Mouse (Mus musculus) forebrain, embryonic 16.5 days (tissue): ENCODE data around the gene Aoah. TPM values are rescaled to one million over a fixed set of nuclear protein-coding genes. Genes with fewer than 3 reads are reported as not detected.

ENCODE experiments used
- ATAC-seq: fragments of 200-750 bp; cut with Nextera tagmentation; 2 replicates; pipeline ENCODE4 v1.8.0; 2017; ENCODE audit warnings: mild to moderate bottlenecking, moderate library complexity
- H3K27ac ChIP-seq: fragments of 300-500 bp; sonication (generic); 2 replicates; pipeline ENCODE4 v1.5.1; 2014; ENCODE audit warnings: low read length, control low read depth
- H3K27me3 ChIP-seq: fragments of 300-500 bp; sonication (generic); replicated peaks from 2 replicates; pipeline ENCODE4 v1.6.1; 2014; ENCODE audit warnings: low read length; ENCODE audit not compliant: control insufficient read depth, insufficient read depth
- H3K36me3 ChIP-seq: fragments of 300-500 bp; sonication (generic); 2 replicates; pipeline ENCODE4 v1.6.1; 2014; ENCODE audit not compliant: control insufficient read depth, insufficient read depth
- H3K4me1 ChIP-seq: fragments of 300-500 bp; sonication (generic); replicated peaks from 2 replicates; pipeline ENCODE4 v1.6.1; 2014; ENCODE audit warnings: low read length; ENCODE audit not compliant: control insufficient read depth, insufficient read depth
- H3K4me2 ChIP-seq: fragments of 300-500 bp; sonication (generic); 2 replicates; pipeline ENCODE4 v1.6.1; 2014; ENCODE audit warnings: mild to moderate bottlenecking, low read length, control low read depth
- H3K4me3 ChIP-seq: fragments of 300-500 bp; sonication (generic); replicated peaks from 2 replicates; pipeline ENCODE4 v1.5.1; 2014; ENCODE audit warnings: mild to moderate bottlenecking, low read length, control low read depth
- H3K9ac ChIP-seq: fragments of 300-500 bp; sonication (generic); replicated peaks from 2 replicates; pipeline ENCODE4 v1.6.1; 2014; ENCODE audit warnings: low read depth, low read length, control low read depth
- H3K9me3 ChIP-seq: fragments of 300-500 bp; sonication (generic); 2 replicates; pipeline ENCODE4 v1.6.1; 2016; ENCODE audit warnings: low read length; ENCODE audit not compliant: control insufficient read depth
- WGBS: fragments of 180-500 bp; shearing (Covaris S2); extraction: QIAGEN DNeasy Blood & Tissue Kit; methylation state at CpG from one replicate; pipeline ENCODE4 v1.1.7; 2014; 5-methylcytosine and 5-hydroxymethylcytosine counted together
- polyA plus RNA-seq: library from polyadenylated mRNA; unstranded; fragments of >200 nt; fragmentation: Nextera tagmentation; extraction: Ambion mirVana; gene quantifications from 2 replicates; pipeline ENCODE4 v1.2.1, GENCODE M21; 2015

The Aoah gene
- polyA plus RNA-seq, 1 experiment from 2014 or later: 0.51 TPM

- Histone ChIP-seq H3K27me3 (no peaks in the 10 kb centered on the region), H3K9ac (no peak overlapping the region), H3K36me3 (no peaks in the 10 kb centered on the region), H3K9me3 (no peaks in the 10 kb centered on the region), H3K27ac (no peak overlapping the region), H3K4me1 (no peaks in the 10 kb centered on the region), H3K4me2 (no peak overlapping the region), H3K4me3 (no peak overlapping the region)
- no peak for ATAC-seq
- WGBS: 67% methylated on average over 3 of the region's 3 CpGs
Observed at GRCm38 (mm10) chr13:20800569-20800968, 6.7 kb downstream of the Aoah start.

DNA sequence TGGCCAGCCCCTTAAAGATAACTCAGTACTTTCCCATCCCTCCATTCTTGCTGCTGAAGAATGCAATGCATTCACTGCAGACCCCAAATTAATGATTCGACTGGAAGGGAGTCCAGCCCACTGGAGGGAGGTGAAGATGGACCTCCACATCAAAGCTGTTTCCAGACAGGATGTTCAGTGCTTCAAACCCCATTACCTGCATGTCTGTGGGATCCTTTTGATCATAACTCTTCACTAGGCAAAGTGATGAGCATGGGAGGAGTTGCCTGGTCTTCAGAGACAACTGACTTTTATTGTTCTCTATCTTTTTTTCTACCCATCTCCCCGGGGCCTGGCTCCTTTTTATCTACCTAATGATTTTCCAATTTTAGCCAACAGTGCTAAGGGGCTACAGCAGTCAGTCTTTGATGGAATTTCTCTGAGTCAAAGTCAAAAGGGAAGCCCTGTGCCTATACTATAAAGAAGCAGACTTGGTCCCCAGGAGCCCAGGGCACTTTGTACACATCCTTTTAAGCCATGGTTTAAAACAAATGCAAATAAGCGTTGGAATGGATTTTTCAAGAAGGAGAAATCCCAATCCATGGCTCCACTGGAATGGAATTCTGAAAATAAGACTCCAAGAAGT lies 18.0 kb downstream of the Aoah start:
- no peaks in the 10 kb centered on the region for H3K27me3 ChIP-seq
- WGBS: 40% methylated on average over 3 of the region's 3 CpGs
- H3K9ac ChIP-seq: no peak overlapping the region
- no peaks in the 10 kb centered on the region for H3K36me3 ChIP-seq
- ATAC-seq: no peak
- H3K27ac ChIP-seq: no peak overlapping the region
- H3K4me3 ChIP-seq: no peak overlapping the region
- H3K4me2 ChIP-seq: no peak overlapping the region
- H3K4me1 ChIP-seq: no peaks in the 10 kb centered on the region
- H3K9me3 ChIP-seq: no peaks in the 10 kb centered on the region

DNA sequence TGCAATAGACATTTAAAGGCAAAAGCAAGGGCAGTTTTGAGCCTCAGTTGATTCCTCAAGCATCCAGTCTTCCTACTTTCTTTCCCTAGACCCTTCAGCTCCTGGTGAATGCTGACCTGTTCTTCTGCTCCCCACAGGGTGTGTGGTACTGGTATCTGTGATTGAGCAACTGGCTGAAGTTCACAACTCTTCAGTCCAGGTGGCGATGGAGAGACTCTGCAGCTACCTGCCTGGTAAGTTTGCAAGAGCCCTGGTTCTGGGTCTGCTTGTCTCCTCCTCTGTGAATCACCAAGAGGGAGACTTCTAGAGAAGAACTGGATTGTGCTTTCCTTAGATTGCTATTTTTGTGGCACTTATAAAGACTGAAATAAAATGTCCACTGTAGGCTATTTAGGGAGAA lies 22.5 kb downstream of the Aoah start:
- Histone ChIP-seq H3K36me3 (no peaks in the 10 kb centered on the region), H3K9me3 (no peaks in the 10 kb centered on the region), H3K4me2 (no peak overlapping the region), H3K27ac (no peak overlapping the region), H3K27me3 (no peaks in the 10 kb centered on the region), H3K4me1 (no peaks in the 10 kb centered on the region), H3K9ac (no peak overlapping the region), H3K4me3 (no peak overlapping the region)
- ATAC-seq: no peak
- WGBS: 74% methylated on average over 1 of the region's 1 CpGs

DNA sequence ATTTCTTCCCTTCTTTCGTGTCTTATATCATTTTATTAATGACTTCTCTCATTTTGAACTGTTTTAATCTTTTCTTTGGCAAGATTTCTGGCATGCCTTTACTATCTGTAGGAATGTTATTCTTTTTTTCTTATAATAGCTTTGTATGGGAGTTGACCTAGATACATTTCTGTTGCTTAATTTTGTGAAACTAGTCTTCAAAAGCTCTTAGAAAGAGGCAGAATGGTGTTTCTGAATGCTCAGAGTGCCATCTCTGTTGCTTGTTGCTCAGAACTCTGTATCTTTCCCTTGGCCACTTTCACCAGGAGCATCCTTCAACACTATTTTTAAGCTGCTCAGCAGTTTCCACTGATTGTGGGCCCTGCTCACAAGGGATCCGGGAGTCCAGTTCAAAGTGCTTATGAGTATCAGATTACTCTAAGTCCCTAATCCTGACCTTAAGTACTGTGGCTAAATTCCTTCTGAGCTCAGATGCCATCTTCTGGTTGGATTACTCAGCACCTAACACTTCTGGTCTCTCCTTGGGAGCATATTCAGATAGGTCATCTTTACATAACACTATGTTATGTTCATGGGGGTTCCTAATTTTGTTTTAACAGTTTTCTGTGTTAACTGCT lies 26.9 kb downstream of the Aoah start:
- H3K4me1 ChIP-seq: no peaks in the 10 kb centered on the region
- WGBS: 46% methylated on average over 2 of the region's 2 CpGs
- H3K4me3 ChIP-seq: no peak overlapping the region

DNA sequence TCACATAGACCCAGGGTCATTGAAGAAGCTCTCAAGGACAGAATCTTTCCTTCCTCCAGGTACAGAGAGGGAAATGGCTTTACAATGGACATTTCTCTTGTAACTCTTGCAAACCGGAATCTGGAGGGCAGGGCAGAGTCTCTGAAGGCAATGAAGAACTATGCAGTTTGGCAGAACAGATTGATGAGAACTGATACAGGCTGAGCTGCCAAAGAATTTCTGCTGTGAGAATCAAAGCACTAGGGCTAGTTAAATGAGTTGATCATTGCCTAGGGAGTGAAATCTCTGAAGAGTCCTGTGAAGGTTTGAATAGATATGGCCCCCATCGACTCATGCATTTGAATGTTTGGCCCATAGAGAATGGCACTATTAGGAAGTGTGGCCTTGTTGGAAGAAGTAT lies 34.8 kb downstream of the Aoah start:
- ATAC-seq: no peak
- H3K27ac ChIP-seq: no peak overlapping the region
- WGBS: 88% methylated on average over 2 of the region's 2 CpGs

More for the DNA sequence above, 26.9 kb downstream of the Aoah start:
- no peak overlapping the region for H3K9ac ChIP-seq
- H3K9me3 ChIP-seq: no peaks in the 10 kb centered on the region
- ATAC-seq: no peak
- H3K4me2 ChIP-seq: no peak overlapping the region
- no peak overlapping the region for H3K27ac ChIP-seq
- H3K36me3 ChIP-seq: no peaks in the 10 kb centered on the region
- no peaks in the 10 kb centered on the region for H3K27me3 ChIP-seq

DNA sequence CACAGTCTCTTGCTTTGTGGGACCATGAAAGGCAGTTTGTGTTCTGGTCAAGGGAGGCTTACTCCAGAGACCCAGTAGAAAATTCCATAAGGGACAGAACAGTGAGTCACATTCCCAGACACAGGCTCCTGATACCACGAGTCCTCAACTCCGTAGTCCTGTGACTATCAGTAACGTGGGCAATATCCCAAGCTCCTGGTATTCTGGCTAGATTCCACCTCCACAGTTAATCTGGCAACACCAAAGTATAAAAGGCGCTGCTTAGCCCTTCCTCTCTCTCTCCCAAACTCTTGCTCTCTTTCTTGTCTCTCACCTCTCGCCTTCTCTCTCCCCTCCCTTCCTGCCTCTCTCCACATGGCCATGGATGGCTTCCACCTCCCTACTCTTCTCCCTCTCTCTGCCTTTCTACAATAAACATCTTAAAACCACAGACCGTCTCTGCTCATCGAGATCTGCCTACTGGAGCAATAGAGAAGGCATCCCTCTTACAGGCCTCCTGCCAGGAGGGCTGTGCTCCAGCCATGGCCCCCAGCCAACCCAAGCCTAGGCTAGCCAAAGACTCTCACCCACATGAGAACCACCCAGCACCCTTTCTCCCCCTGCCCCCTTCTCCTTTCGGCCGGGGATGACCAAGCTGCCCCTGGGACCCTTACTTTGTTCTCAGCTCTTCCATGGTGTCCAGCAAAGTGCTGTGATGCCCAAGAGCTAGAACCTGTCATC lies 35.4 kb downstream of the Aoah start:
- Histone ChIP-seq H3K4me2 (no peak overlapping the region), H3K27me3 (no peaks in the 10 kb centered on the region), H3K9ac (no peak overlapping the region), H3K27ac (no peak overlapping the region), H3K4me3 (no peak overlapping the region), H3K9me3 (no peaks in the 10 kb centered on the region), H3K36me3 (no peaks in the 10 kb centered on the region), H3K4me1 (no peaks in the 10 kb centered on the region)
- ATAC-seq: no peak
- 80% methylated on average over 9 of the region's 9 CpGs for WGBS

More for the DNA sequence above, 34.8 kb downstream of the Aoah start:
- Histone ChIP-seq H3K4me2 (no peak overlapping the region), H3K4me3 (no peak overlapping the region), H3K36me3 (no peaks in the 10 kb centered on the region), H3K9ac (no peak overlapping the region), H3K27me3 (no peaks in the 10 kb centered on the region), H3K4me1 (no peaks in the 10 kb centered on the region), H3K9me3 (no peaks in the 10 kb centered on the region)

- WGBS: 36% methylated on average over 3 of the region's 3 CpGs
- H3K9ac ChIP-seq: no peak overlapping the region
- no peaks in the 10 kb centered on the region for H3K36me3 ChIP-seq
- H3K4me3 ChIP-seq: no peak overlapping the region
- no peaks in the 10 kb centered on the region for H3K9me3 ChIP-seq
- no peak overlapping the region for H3K27ac ChIP-seq
- no peaks in the 10 kb centered on the region for H3K27me3 ChIP-seq
- ATAC-seq: peak; percentile 86
- H3K4me2 ChIP-seq: no peak overlapping the region
- no peaks in the 10 kb centered on the region for H3K4me1 ChIP-seq
Observed at GRCm38 (mm10) chr13:20855893-20856292, 62.0 kb downstream of the Aoah start.

- H3K4me3 ChIP-seq: no peak overlapping the region
- no peaks in the 10 kb centered on the region for H3K36me3 ChIP-seq
- no peak overlapping the region for H3K27ac ChIP-seq
- no peaks in the 10 kb centered on the region for H3K27me3 ChIP-seq
- no peak overlapping the region for H3K9ac ChIP-seq
- H3K4me1 ChIP-seq: peaks cover 17% of the 10 kb centered on the region
- H3K4me2 ChIP-seq: no peak overlapping the region
- WGBS: 67% methylated on average over 1 of the region's 1 CpGs
- no peak for ATAC-seq
- no peaks in the 10 kb centered on the region for H3K9me3 ChIP-seq
Observed at GRCm38 (mm10) chr13:20899372-20899771, 105.5 kb downstream of the Aoah start.

DNA sequence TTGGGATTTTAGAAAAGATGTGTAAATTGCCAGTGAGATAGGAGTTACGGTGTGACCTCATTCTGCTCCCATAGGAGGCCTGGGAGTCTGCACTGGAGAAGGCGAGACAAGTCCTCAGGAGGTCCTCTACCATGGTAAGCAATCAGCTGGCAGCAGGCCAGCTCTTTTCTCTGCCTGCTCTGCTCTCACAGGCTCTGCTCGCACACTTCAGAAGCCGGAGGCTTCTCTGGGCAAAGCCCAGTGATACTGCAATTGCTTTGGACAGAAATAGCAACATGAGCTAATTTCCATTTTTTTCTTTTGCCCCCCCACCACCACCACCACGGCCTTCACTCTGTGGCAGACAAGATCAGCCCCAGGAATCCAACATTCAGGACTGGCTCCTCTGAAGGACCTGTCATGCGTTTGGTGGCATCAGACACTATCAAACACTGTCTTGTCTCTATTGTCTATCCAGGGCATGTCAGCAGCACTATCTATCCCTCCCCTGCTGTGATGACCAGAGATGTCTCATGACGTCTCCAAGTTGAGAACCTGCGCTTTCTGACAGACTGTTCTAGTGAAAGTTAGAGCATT lies 106.6 kb downstream of the Aoah start:
- Histone ChIP-seq H3K4me2 (no peak overlapping the region), H3K36me3 (no peaks in the 10 kb centered on the region), H3K9me3 (no peaks in the 10 kb centered on the region), H3K27ac (no peak overlapping the region), H3K9ac (no peak overlapping the region), H3K4me1 (peaks cover 17% of the 10 kb centered on the region), H3K4me3 (no peak overlapping the region), H3K27me3 (no peaks in the 10 kb centered on the region)
- peak; percentile 81 for ATAC-seq
- 42% methylated on average over 8 of the region's 8 CpGs for WGBS
